Mouse (Mus musculus) midbrain, embryonic 12.5 days (tissue): ENCODE measurements around the gene Vps29. TPM values are rescaled to one million over a fixed set of nuclear protein-coding genes. Genes with fewer than 3 reads are reported as not detected.
"Not testable (repeated sequence)": the region's sequence is repeated elsewhere in the genome, so short reads cannot be mapped to it uniquely, and the experiment has no call there.

Source experiments
- ATAC-seq: fragments of 200-750 bp; cut with Nextera tagmentation; 2 replicates; pipeline ENCODE4 v1.8.0; 2017; ENCODE audit warnings: low read depth, moderate TSS enrichment, moderate library complexity; ENCODE audit not compliant: low FRiP score
- H3K27ac ChIP-seq: fragments of 300-500 bp; sonication (generic); replicated peaks from 2 replicates; pipeline ENCODE4 v1.5.1; 2016; ENCODE audit warnings: mild to moderate bottlenecking
- H3K27me3 ChIP-seq: fragments of 300-500 bp; sonication (generic); 2 replicates; pipeline ENCODE4 v1.6.1; 2016; ENCODE audit warnings: mild to moderate bottlenecking
- H3K36me3 ChIP-seq: fragments of 300-500 bp; sonication (generic); 2 replicates; pipeline ENCODE4 v1.6.1; 2016
- H3K4me1 ChIP-seq: fragments of 300-500 bp; sonication (generic); 2 replicates; pipeline ENCODE4 v1.6.1; 2016
- H3K4me2 ChIP-seq: fragments of 300-500 bp; sonication (generic); replicated peaks from 2 replicates; pipeline ENCODE4 v1.6.1; 2016; ENCODE audit warnings: mild to moderate bottlenecking, moderate library complexity
- H3K4me3 ChIP-seq: fragments of 300-500 bp; sonication (generic); 2 replicates; pipeline ENCODE4 v1.5.1; 2016; ENCODE audit warnings: mild to moderate bottlenecking
- H3K9ac ChIP-seq: fragments of 300-500 bp; sonication (generic); replicated peaks from 2 replicates; pipeline ENCODE4 v1.6.1; 2016; ENCODE audit warnings: mild to moderate bottlenecking, moderate library complexity
- H3K9me3 ChIP-seq: fragments of 300-500 bp; sonication (generic); 2 replicates; pipeline ENCODE4 v1.6.1; 2016; ENCODE audit warnings: mild to moderate bottlenecking
- WGBS: fragments of 180-500 bp; shearing (Covaris S2); methylation state at CpG from one replicate; pipeline ENCODE4 v1.1.7; 2016; 5-methylcytosine and 5-hydroxymethylcytosine counted together
- polyA plus RNA-seq: library from polyadenylated mRNA; unstranded; fragments of >200 nt; fragmentation: Nextera tagmentation; extraction: Ambion mirVana; gene quantifications from 2 replicates; pipeline ENCODE4 v1.2.1, GENCODE M21; 2016

Vps29 gene
- polyA plus RNA-seq, 1 experiment from 2014 or later: 208 TPM

GRCm38 (mm10) chr5:122318976-122319375 is 35.2 kb upstream of the Vps29 start:
- H3K27ac ChIP-seq, H3K4me1 ChIP-seq, H3K9me3 ChIP-seq, H3K4me2 ChIP-seq, H3K4me3 ChIP-seq, H3K9ac ChIP-seq, ATAC-seq, H3K27me3 ChIP-seq: not testable (repeated sequence)
- peaks cover 44% of the 10 kb centered on the region for H3K36me3 ChIP-seq
- WGBS: 77% methylated on average over 3 of the region's 3 CpGs

DNA sequence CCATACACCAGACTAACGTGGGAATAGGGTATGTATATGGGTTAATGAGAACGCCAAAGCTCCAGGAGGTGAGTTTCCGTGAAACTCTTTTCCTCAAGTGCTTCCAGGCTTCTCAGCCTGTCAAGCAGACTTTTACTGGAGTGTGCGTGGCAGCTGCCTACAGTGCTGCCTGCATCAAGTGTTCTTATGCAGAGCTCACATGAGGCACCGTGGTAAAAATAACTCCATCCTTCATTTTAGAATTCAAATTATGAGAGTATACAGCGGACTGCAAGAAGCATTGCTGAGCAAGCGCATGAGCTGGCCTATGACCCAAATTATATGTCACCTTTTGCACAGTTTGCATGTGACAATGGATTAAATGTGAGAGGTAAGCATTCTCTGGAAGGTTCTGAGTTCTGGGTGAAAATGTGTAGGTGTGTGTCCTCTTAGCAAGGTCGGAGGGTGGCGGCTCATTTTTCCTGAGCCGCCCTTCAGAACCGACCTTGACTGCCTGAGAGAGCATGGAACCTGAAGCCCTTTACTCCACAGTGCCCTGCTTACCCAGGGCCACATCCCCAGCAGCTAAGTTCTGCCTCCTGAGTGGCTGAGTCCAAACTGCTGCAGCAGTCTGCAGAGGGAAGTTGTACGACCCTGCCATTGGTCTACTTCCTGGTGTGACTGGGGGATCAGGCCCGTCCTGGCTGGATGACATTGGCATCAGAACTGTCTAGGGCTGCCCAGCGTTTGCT is 34.5 kb upstream of the Vps29 start:
- Histone ChIP-seq H3K36me3 (peaks cover 45% of the 10 kb centered on the region), H3K4me1 (no peaks in the 10 kb centered on the region), H3K9me3 (no peaks in the 10 kb centered on the region), H3K4me2 (no peak overlapping the region), H3K4me3 (no peak overlapping the region), H3K9ac (no peak overlapping the region), H3K27ac (no peak overlapping the region), H3K27me3 (no peaks in the 10 kb centered on the region)
- no peak for ATAC-seq
- 86% methylated on average over 14 of the region's 14 CpGs for WGBS

- H3K4me2 ChIP-seq: no peak overlapping the region
- no peaks in the 10 kb centered on the region for H3K9me3 ChIP-seq
- no peak overlapping the region for H3K9ac ChIP-seq
- no peak overlapping the region for H3K4me3 ChIP-seq
- no peak for ATAC-seq
- H3K36me3 ChIP-seq: peaks cover 47% of the 10 kb centered on the region
- no peaks in the 10 kb centered on the region for H3K27me3 ChIP-seq
- WGBS: 82% methylated on average over 12 of the region's 12 CpGs
- no peak overlapping the region for H3K27ac ChIP-seq
- H3K4me1 ChIP-seq: no peaks in the 10 kb centered on the region
Measured at GRCm38 (mm10) chr5:122320205-122320781, 33.9 kb upstream of the Vps29 start.

- Histone ChIP-seq H3K4me2 (no peak overlapping the region), H3K4me1 (no peaks in the 10 kb centered on the region), H3K36me3 (peaks cover 55% of the 10 kb centered on the region), H3K4me3 (no peak overlapping the region), H3K27ac (no peak overlapping the region), H3K9me3 (no peaks in the 10 kb centered on the region), H3K27me3 (no peaks in the 10 kb centered on the region), H3K9ac (no peak overlapping the region)
- no peak for ATAC-seq
- 70% methylated on average over 8 of the region's 8 CpGs for WGBS
Measured at GRCm38 (mm10) chr5:122323523-122323922, 30.6 kb upstream of the Vps29 start.

DNA sequence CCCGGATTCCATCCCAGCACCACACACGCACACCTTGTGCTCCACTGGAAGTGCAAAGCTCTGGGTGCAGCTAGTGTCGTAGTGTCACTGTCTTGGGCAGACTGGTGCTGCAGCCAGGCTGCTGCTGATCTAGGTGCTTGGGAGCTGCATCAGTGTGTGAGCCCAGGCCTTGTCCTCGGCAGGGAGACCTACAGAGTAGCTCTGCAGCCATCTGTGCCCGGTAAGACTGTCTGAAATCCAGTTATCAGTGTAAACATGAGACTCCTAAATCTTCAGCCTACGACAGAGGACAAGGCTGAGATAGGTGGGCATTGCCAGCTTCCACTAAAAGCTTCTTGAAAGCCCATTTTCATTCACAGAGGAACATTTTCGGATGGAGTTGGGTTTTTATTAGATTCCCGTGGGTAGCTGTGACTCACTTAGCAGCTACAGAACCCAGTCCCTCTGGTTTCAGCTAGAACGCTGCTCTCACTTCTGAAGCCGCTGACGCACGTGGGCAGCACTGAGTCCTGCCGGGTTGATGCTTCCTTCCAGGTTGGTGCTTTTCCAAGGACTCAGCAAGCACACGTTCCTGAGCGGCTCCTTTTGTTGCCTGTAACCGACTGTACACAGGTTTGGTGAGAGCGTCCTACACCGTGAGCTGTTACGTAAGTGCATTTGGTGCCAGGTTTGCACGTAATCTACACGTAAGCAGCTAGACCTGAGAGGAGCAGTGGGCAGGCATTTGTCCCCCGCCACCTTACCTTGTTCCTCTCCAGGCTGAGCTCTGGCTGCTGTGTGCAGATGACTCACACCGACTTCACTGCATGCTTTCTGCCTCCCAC is 29.3 kb upstream of the Vps29 start:
- Histone ChIP-seq H3K27ac (no peak overlapping the region), H3K27me3 (no peaks in the 10 kb centered on the region), H3K4me1 (no peaks in the 10 kb centered on the region), H3K9me3 (no peaks in the 10 kb centered on the region), H3K4me2 (no peak overlapping the region), H3K36me3 (peaks cover 49% of the 10 kb centered on the region), H3K4me3 (no peak overlapping the region), H3K9ac (no peak overlapping the region)
- WGBS: 91% methylated on average over 23 of the region's 23 CpGs
- ATAC-seq: no peak

GRCm38 (mm10) chr5:122325477-122325876 is 28.7 kb upstream of the Vps29 start:
- 86% methylated on average over 8 of the region's 8 CpGs for WGBS

DNA sequence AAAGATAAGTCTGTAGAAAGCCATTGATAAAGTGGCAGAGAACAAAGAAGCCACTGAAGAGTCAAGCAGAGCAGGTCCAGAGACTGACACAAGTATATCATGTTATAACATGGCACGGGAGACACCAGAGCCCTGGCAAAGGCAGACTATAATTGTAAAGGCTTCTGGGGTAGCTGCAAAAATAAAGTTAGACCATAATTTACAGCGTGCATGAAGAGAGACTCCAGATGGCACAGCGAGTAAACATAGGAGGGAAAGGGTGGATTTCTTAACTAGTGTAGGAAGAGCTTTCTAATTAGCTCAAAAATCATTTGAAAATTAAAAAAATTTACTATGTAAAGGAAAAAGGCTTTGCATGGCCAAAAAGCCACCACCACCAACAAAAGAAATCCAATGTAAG is 26.9 kb upstream of the Vps29 start:
- H3K36me3 ChIP-seq: peaks cover 28% of the 10 kb centered on the region
- no peaks in the 10 kb centered on the region for H3K27me3 ChIP-seq
- H3K9ac ChIP-seq: no peak overlapping the region
- no peaks in the 10 kb centered on the region for H3K9me3 ChIP-seq
- H3K4me1 ChIP-seq: no peaks in the 10 kb centered on the region
- no peak overlapping the region for H3K27ac ChIP-seq
- no peak for ATAC-seq
- 97% methylated on average over 3 of the region's 3 CpGs for WGBS
- no peak overlapping the region for H3K4me3 ChIP-seq
- H3K4me2 ChIP-seq: no peak overlapping the region

More at GRCm38 (mm10) chr5:122325477-122325876, 28.7 kb upstream of the Vps29 start:
- Histone ChIP-seq H3K4me1 (no peaks in the 10 kb centered on the region), H3K27me3 (no peaks in the 10 kb centered on the region), H3K9ac (no peak overlapping the region), H3K36me3 (peaks cover 44% of the 10 kb centered on the region), H3K9me3 (no peaks in the 10 kb centered on the region), H3K4me3 (no peak overlapping the region), H3K4me2 (no peak overlapping the region), H3K27ac (no peak overlapping the region)
- ATAC-seq: no peak

GRCm38 (mm10) chr5:122330269-122330668 is 23.9 kb upstream of the Vps29 start:
- Histone ChIP-seq H3K4me1 (no peaks in the 10 kb centered on the region), H3K9ac (no peak overlapping the region), H3K9me3 (no peaks in the 10 kb centered on the region), H3K27ac (no peak overlapping the region), H3K4me3 (no peak overlapping the region), H3K27me3 (no peaks in the 10 kb centered on the region), H3K36me3 (peaks cover 13% of the 10 kb centered on the region), H3K4me2 (no peak overlapping the region)
- no peak for ATAC-seq
- WGBS: 89% methylated on average over 4 of the region's 4 CpGs

- H3K36me3 ChIP-seq: no peaks in the 10 kb centered on the region
- no peak overlapping the region for H3K9ac ChIP-seq
- no peak overlapping the region for H3K4me3 ChIP-seq
- H3K27me3 ChIP-seq: no peaks in the 10 kb centered on the region
- H3K4me1 ChIP-seq: no peaks in the 10 kb centered on the region
- H3K4me2 ChIP-seq: no peak overlapping the region
- WGBS: 81% methylated on average over 3 of the region's 3 CpGs
- no peak overlapping the region for H3K27ac ChIP-seq
- no peaks in the 10 kb centered on the region for H3K9me3 ChIP-seq
- no peak for ATAC-seq
Measured at GRCm38 (mm10) chr5:122334682-122335081, 19.5 kb upstream of the Vps29 start.

DNA sequence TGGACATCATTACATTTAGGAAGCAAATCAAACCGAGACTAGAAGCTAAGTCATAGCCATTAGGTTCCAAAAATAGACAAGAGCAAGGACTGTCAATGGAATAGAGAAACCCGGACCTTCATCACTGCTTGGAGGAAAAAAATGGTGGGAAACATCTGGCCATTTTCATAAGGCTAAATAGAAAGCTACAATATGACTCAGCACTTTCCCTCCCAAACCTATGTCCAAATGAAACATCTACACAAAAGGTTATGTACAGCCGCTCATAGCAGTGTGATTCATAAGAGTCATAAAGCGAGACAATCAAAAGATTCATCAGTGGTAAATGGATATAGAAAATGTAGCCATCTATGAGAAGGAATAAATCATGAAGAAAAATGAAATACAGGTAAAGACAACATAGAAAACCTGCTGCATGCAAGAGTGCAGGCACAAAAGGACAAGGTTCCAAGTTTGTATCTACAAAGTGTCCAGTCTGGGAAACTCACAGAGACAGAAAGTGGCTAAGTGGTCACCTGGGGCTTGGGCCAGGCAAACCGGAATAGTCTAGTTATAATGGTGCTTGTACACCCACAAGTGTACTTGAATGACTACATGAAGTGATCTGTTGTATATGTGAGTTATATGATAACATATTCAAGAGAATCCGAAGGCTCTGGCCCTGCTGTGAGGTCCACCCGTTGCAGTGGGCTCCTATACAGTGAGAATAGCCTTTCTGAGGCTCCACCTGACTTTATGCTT is 17.4 kb upstream of the Vps29 start:
- no peak overlapping the region for H3K4me2 ChIP-seq
- H3K9me3 ChIP-seq: no peaks in the 10 kb centered on the region
- H3K27ac ChIP-seq: no peak overlapping the region
- 89% methylated on average over 7 of the region's 7 CpGs for WGBS
- H3K9ac ChIP-seq: no peak overlapping the region
- H3K4me3 ChIP-seq: no peak overlapping the region
- H3K27me3 ChIP-seq: no peaks in the 10 kb centered on the region
- no peaks in the 10 kb centered on the region for H3K36me3 ChIP-seq
- H3K4me1 ChIP-seq: no peaks in the 10 kb centered on the region
- no peak for ATAC-seq

- no peaks in the 10 kb centered on the region for H3K4me1 ChIP-seq
- no peak overlapping the region for H3K4me2 ChIP-seq
- no peak overlapping the region for H3K4me3 ChIP-seq
- no peaks in the 10 kb centered on the region for H3K9me3 ChIP-seq
- no peaks in the 10 kb centered on the region for H3K27me3 ChIP-seq
- no peak overlapping the region for H3K27ac ChIP-seq
- 0 out of 2 replicates have a peak overlapping the region, but pooled peaks have one; percentile 8 for H3K9ac ChIP-seq
- H3K36me3 ChIP-seq: no peaks in the 10 kb centered on the region
- 81% methylated on average over 1 of the region's 1 CpGs for WGBS
- ATAC-seq: no peak
Measured at GRCm38 (mm10) chr5:122342874-122343273, 11.3 kb upstream of the Vps29 start.

DNA sequence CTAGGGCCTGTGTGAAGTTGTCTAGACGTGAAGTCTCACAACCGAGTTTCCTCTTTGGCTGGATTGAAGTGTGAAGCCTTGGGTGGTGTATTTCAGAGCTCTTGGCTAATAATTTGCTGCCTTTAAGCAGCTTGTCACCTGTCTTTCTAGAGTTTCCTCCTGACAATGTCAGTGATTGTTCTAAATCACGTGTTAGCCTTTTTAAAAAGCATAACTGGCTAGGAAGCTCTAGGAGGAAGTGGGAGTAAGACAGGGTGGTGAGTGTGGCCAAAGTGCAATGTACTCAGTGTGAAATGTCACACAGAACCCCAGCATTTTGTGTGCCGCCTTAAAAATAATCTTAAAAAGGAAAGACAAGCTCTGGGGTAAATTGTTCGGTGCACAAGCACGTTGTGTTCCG is 10.4 kb upstream of the Vps29 start:
- H3K27ac ChIP-seq: no peak overlapping the region
- no peak overlapping the region for H3K4me2 ChIP-seq
- no peak for ATAC-seq
- WGBS: 54% methylated on average over 7 of the region's 7 CpGs
- H3K4me1 ChIP-seq: no peaks in the 10 kb centered on the region
- H3K9me3 ChIP-seq: no peaks in the 10 kb centered on the region
- H3K36me3 ChIP-seq: no peaks in the 10 kb centered on the region
- no peak overlapping the region for H3K9ac ChIP-seq
- H3K27me3 ChIP-seq: no peaks in the 10 kb centered on the region
- H3K4me3 ChIP-seq: no peak overlapping the region
